Mouse (Mus musculus) telencephalon, adult 2 months (tissue): ENCODE data around the gene En2.

Experiments
- DNase-seq: peaks from one replicate; pipeline ENCODE4 v3.0.0-alpha.2; 2011; ENCODE audit warnings: low read depth, low spot score

The En2 gene

DNA sequence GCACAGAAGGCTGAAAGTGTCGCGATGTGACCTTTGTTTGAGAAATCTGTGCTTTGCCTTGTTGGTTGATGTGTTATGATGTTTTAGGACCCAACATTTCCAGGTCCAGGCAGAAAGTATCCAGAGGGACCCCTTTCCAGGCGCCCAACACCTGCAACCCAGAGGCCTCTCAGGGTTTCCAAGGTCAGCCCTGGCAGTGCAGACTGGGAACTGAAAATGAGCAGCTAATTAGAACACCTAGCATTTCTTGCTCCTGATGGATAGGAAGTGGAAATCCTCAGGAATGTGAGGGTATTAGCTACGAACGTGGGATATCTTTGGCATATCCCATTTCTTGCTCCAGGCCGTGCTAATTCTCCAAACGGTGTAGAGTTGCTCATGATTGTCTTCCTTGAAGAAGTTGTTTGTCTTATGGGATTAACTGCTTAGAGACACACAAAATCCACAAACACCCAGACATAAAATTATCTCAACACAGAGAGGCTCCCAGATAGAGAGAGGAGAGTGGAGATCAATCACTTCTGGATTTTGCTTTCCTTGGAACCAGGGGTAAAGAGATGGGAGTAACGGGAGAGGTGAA, 5.5 kb upstream of the En2 start:
- no peak for DNase-seq

DNA sequence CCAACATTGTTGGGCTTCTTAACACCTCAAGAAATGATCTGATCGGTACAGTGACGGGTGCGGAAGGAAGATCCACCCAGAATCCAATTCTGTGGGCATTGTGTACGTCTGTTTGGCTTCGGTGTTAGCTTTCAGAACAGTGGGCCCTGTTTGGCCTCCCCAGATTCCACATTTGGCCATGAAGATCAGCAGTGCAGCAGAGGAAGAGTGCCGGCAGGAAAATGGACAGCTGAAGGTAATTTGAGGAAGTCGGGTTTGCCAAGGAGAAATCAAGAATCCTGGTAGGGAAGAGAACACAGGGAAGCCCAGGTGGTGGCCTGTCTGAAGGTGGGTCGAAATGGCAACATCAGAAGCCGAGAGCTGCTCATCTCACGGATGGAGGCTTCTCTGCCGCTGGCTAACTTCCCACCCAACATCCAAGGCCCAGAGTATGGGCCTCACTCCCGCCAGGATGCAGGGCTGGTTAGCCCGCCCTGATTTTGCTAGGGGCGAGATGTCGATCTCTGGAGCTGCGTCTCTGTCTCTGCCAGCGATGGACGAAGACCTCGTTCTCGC, 4.0 kb upstream of the En2 start:
- no peak for DNase-seq

DNA sequence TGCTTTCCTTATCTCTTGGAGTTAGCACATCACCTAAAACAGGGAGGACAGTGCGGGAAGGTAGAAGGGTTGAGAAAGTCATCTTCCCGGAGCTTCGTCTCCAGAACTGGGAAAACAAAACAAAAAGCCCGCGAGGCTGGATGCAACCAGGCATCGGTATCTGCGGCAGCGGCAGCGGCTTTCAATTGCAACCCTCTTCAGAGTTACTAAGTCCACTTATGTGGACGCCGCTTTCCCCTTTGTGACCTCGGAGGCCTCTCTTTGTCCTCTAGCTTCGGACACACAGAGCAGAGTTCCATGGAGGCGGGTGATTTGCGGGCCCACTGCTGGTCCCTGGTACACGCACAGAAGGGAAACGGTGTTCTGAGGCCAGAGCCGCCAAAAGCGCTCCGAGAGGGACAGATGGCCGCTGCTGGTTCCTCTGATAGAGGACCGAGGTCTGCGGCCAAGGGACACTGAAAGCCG, 3.5 kb upstream of the En2 start:
- no peak for DNase-seq

DNA sequence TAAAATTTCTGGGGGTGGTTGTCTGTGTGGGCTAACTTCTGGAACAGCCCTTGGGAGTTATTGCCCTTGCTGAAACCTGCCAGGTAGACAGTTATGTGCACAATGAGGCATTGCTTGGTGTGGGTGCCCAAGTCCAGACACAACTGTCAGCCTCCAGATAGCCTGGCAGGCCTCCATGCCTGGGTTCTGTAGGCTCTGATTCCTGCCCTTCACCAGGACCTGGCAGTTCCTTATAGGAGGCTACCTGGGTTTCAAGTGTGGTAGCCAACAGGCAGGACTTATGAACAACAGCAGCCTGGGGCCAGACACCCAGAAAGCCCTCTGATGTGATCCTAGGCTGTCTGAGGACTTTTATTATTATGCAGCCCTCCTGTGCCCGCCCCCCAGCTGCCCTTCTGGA, 1.6 kb upstream of the En2 start:
- no peak for DNase-seq

DNA sequence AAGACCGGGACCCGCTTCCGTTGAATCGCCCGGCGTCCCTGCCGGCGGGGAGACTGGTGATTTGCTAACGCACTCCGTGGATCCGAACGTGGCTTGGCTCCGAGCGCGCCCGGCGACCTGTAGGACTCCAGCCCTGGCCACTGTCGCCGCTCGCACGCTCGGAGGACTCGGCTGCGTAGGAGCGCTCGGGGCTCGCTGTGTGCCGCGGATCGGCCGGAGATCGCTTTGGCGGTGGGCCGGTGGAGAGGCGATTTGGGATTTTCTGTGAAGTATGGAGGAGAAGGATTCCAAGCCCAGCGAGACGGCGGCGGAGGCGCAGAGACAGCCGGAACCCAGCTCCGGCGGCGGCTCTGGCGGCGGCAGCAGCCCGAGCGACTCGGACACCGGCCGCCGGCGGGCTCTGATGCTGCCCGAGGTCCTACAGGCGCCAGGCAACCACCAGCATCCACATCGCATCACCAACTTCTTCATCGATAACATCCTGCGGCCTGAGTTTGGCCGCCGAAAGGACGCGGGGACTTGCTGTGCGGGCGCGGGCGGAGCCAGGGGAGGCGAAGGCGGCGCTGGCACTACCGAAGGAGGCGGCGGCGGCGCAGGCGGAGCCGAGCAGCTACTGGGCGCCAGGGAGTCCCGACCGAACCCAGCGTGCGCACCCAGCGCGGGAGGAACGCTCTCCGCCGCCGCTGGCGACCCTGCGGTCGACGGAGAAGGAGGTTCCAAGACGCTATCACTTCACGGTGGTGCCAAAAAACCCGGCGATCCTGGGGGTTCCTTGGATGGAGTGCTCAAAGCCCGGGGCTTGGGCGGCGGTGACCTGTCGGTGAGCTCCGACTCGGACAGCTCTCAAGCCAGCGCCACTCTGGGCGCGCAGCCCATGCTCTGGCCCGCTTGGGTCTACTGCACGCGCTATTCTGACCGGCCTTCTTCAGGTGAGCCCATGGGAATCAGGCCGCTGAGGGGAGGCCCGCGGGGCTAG, 1.1 kb downstream of the En2 start:
- DNase-seq: no peak

DNA sequence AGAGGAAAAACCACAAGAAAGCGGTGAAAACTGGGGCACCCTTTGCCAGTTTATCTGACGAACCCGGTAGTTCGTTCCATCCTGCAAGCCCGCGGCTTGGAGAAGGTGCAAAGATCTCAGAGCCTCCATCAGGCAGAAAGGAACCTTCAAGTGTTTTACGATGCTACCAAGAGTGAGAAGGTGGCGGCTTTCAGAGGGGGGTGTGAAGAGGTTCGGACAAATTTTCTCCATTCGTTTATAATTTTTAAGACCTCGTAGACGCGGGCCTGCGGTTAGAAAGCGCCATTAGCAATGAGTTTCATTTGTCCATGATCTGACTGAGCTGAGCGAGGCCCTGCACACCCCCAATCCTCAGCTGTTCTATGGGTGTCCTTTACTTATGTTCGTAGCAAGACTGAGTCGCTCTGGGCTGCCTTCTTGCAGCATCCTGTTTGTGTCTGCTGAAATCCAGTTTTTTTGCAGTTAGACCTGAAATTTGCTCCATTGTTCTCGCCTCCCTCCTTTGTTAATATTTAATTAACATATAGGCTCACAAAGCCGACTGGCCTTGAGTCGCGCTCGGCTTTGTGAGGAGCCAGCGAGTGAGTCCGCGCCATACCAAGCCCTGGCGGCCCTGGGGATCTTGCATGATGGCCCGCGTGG, 2.2 kb downstream of the En2 start:
- no peak for DNase-seq

DNA sequence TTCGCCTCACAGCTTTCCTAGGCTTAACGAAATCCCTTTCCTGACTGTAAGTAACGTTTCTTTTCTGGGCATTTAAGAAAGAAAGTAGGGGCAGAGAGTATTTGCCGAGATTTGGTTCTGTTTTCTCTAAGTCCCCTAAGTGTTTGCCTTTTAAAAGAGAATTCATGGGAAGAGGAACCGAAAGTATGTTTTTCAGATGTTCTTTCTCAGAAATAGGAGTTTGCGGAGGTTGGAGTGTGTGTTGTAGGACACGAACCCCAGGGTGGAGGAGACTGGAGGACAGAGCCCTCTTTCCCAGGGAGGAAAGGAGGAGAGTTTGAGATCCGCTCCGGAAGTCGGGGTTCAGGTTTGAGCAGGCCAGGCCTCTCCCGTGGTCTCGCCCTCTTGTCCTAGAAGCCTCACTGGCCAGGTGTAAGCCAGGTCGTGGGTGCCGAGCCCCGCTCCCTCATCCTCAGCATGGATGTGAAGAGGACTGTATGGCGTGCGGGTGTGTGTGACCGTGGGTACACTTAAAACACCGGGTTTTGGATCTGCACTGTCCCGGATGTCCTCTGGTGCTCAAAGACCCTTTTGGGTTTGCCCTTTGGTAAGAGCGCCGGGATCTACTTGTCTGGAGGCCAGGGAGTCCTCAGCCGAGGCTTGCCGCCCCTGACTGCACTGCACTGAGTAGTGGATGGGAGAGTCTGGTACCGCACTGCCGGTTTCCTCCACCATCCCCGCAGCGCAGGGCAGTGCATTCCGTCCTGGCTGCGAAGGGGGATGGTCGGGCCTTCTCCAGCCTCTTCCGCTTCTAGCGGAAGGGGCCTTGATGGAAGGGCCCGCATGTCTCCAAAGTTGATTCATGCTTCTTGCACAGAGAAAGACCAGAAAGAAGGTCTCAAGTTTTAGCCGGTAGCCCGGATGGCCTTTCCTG, 3.0 kb downstream of the En2 start:
- DNase-seq: no peak

DNA sequence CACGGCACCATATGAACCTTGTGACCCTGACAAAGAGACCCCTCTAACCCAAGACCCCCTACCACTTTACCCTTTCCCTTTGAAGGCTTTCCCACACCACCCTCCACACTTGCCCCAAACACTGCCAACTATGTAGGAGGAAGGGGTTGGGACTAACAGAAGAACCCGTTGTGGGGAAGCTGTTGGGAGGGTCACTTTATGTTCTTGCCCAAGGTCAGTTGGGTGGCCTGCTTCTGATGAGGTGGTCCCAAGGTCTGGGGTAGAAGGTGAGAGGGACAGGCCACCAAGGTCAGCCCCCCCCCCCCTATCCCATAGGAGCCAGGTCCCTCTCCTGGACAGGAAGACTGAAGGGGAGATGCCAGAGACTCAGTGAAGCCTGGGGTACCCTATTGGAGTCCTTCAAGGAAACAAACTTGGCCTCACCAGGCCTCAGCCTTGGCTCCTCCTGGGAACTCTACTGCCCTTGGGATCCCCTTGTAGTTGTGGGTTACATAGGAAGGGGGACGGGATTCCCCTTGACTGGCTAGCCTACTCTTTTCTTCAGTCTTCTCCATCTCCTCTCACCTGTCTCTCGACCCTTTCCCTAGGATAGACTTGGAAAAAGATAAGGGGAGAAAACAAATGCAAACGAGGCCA, 3.8 kb downstream of the En2 start:
- DNase-seq: no peak

DNA sequence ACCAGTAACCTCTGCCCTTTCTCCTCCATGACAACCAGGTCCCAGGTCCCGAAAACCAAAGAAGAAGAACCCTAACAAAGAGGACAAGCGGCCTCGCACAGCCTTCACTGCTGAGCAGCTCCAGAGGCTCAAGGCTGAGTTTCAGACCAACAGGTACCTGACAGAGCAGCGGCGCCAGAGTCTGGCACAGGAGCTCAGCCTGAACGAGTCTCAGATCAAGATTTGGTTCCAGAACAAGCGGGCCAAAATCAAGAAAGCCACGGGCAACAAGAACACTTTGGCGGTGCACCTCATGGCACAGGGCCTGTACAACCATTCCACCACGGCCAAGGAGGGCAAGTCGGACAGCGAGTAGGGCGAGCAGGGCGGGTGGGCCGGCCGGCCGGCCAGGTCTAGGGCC, 4.6 kb downstream of the En2 start:
- no peak for DNase-seq

DNA sequence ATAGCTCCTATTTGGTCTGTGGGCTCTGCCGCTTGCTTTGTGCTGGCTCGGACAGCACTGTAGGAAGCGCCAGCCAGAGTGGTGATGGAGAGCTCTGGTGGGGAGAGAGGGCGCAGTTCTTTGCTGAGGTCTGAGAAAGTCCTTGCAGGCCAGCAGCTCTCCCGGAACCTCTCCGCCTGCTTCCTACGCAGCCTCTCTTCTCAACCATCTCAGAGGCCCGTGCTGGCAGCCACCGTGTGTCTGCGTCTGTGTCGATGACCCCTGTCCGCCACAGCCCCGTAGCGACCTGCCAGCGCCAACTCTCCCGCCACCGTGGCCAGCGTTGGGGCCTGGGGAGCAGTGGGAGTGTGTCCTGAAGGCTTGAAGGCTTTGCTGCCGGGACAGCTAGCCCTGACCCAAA, 5.4 kb downstream of the En2 start:
- DNase-seq: no peak

DNA sequence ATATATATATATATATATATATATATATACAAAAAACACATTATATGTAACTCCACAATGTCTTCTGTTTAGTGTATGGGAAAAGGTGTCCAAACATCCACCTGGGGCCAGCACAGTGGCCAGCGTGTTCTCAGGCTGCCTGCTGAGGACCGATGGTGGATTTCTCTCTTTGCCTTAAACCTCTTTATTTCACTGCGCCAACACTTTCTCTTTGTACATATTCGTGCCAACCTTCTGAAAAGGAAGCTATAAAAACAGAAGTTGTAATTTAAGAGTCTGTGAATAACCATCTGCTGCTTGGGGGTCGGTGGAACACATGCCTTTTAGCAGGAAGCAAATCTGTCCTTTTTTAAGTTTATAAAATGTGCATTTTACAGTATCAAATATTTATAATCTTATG, 6.2 kb downstream of the En2 start:
- no peak for DNase-seq

DNA sequence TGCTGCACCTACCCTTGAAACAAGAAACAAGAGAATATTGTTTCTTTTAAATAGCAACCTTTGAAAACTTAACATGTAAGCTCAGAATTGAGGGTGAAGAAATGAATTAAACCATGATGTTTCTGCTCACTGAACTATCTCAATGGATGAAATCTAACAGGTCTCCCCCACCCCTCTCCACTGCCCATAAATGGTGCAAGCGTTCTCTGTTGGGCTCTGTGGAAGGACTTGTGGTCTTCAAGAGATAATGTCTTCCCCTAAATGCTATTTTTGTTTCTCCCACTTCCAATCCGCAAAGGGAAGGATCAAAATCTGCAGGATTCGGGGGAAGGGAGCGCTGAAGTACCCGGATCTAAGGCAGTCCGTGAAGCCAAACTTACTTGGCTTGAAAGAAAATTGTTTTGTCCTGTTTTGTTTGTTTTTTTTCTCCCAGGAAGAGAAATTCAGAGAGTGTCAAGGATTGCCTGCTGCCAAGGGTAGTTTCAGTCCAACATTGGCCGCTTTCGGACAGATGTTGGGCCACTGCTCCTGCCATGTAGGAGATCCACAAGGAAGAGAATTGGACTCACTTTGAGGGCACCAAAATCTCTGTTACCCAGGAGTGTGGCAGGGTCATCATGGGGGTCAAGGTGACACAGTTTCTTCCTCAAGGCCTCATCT, 6.9 kb downstream of the En2 start:
- no peak for DNase-seq

DNA sequence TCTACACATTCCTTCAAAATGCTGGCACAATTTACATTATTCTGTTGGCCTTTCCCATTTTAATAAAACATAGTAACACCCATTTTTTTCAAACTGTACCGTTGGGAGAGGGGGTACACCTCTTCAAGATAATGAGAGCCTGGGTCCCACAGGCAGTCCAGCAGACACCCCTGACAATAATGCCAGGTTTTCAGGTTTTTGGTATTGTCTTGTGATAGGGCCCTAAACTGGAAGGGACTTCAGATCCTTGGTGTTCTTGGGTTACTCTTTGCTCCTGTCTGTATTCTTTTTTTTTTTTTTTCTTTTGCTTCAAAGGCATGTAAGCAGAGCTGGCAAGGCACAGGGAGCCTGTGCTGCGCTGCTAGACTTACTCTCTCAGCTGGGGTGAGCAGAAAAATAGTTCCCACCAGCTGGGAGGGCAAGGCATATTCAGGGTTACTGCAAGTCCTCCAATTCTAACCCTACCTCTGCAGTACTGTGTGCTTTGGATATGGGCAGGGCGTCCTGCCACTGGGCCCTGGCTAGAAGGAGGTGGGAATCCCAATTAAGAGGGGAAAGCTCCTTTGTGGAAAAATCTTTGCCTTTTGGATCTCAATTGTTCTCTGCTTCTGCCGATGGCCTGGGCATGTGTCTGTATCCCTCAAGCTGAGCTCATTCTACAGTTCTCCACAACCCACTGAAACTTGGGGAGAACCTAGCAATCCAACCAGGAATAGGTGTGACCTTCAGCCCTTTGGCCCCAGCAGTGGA, 7.6 kb downstream of the En2 start:
- no peak for DNase-seq

DNA sequence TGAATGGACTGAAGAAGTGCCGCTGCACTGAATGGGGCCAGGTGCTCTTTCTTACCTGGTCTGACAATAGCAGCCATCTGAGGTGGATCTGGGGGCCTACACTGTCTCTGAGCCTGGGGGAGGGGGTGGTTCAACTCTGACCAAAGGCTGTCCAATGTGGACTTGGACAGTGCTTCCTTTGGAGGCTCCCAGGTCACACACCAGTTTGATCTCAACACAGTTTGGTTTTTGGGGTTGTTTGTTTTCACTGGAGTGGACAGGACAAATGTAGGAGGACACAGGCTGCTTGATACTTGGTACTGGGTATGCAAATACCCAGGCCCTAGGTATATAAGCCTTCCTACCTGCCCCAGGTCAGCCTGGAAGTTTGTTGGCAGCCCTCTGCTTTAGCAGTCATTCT, 8.2 kb downstream of the En2 start:
- no peak for DNase-seq

DNA sequence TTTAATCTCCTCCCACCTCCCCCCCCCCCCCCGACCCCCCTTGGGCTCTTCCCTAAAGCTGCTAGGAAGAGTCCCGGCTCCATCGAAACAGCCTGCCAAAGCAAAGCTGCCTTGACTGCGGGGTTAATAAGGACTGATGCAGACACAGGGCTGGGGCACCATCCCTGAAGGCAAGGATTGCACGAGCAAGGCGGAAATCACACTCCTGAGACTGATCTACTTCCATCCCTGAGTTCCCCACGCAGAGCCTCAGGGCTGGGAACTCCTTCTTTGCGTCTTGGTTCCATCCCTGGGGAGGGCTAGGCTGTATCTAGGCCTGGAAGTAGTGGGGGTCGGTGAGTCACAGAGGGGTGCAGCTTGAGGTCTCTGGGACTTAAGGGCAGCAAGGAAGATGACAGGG, 8.6 kb downstream of the En2 start:
- DNase-seq: no peak

DNA sequence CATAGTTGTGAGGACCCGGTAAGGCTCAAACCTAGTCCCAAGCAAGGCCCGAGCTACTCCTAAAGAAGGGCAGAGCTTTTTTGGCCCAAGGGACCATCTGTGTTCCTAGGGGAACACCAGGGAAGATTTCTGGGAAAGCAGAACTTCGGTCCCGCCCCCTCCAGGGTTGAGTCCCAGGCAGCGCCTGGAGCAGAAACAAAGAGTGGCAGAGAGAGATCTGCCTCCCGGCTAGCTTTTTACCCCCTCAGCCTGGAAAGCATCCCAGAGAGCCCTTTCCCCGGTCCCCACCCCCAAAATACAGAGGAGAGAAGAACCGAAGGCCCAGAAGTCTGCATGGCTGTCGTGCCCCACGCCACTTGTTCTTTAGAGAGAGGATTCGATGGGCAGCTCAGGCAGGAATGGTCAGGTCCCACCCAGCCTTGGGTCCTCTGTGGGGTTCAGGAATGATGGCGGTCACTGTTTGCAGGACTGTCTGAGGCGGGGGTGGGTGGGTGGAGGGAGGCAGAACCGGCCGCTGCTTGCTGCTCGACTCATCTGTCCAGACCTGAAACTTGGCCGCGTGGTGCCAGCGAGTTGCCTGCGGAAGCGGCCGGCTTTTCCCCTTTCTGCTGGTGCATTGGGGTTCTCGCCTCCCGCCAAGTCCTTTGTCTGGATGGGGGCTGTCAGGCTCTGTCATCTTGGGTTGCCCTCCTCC, 9.5 kb downstream of the En2 start:
- no peak for DNase-seq

DNA sequence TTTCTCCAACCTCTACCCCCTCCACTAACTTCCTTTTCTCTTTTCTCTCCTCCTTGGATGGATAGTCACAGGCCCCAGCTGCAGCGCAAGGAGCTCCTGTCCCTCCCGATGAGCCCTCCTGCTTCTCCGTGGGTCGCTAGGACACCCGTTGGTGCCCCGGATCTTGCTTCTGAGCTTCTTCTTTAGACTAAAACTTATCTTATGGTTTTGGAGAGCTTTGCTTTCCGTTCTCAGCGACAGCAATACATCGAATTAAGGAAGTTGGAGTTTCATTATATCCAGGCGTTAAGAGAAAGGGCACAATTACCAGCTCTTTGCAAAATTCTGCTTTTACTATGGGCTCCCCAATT, 10.1 kb downstream of the En2 start:
- no peak for DNase-seq

DNA sequence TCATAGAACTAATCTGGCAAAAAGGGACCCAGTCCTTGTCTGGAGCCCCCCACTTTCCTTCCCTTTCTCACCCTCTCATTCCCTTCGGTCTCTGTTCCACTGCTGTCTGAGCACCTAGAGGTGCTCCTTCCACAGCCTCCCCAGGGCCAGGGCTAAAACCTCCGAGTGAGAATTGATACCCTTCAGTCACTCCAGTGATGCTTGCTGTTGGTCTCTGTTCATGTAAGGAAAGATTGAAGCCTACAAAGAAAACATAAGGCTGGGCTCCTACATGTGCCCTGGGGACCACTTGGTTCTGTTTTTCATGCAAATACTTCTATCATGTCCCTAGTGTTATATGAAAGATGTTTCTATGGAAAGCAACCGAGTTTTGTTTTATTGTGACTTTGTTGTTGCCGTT, 10.5 kb downstream of the En2 start:
- DNase-seq: no peak

DNA sequence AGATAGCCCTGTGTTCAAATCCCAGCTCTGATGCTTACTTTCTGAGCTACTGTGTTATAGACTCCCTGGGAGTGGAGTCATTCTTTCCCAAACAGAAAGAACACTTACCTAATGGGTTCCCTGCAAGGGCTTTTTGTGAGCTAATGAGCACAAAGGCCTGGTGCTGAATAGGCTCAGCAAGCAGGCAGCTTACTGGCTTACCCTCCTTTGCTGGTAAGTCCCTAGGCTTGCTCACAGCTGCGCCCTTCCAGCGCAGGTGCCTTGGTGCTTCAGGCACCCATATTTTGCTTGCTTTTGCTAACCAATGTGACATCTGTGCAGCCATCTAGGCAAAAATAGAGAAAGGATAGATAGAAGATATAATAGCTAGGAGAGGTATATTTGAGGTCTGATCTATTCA, 11.1 kb downstream of the En2 start:
- DNase-seq: no peak
